Mouse (Mus musculus) megakaryocyte, embryonic 14.5 days (primary cell): ENCODE measurements at regions not wholly inside any gene's neighbourhood (a gene's known extent, or its start where the extent isn't known, plus 50 kb on each side); places are given as distances from the start of the nearest gene placed in this dataset.

Experiments
- H3K27me3 ChIP-seq: replicated peaks from 2 replicates; pipeline ENCODE3; 2012; ENCODE audit warnings: inconsistent platforms
- H3K36me3 ChIP-seq: replicated peaks from 2 replicates; pipeline ENCODE3; 2012; ENCODE audit warnings: low read length, inconsistent platforms, mixed read lengths
- H3K4me1 ChIP-seq: 2 replicates; pipeline ENCODE4 v1.6.1; 2012; ENCODE audit warnings: inconsistent platforms
- H3K4me3 ChIP-seq: replicated peaks from 2 replicates; pipeline ENCODE3; 2012; ENCODE audit warnings: moderate library complexity, mild to moderate bottlenecking, inconsistent platforms
- H3K9me3 ChIP-seq: 2 replicates; pipeline ENCODE4 v1.6.1; 2012; ENCODE audit warnings: inconsistent platforms
- FLI1 ChIP-seq: IDR thresholded peaks from 2 replicates; pipeline ENCODE4 v1.6.1; 2012; ENCODE audit warnings: low read length, inconsistent platforms, mixed read lengths
- GATA1 ChIP-seq: IDR thresholded peaks from 3 replicates; pipeline ENCODE4 v1.6.1; 2012; ENCODE audit warnings: mixed read lengths, low read length, inconsistent platforms, borderline replicate concordance

- H3K36me3 ChIP-seq, result no peaks in the 10 kb centered on the region
- no peak overlapping the region for H3K4me3 ChIP-seq
- H3K4me1 ChIP-seq, result no peaks in the 10 kb centered on the region
Observed at GRCm38 (mm10) chr14:102492376-102492775, 490.1 kb downstream of the Kctd12 start.

DNA sequence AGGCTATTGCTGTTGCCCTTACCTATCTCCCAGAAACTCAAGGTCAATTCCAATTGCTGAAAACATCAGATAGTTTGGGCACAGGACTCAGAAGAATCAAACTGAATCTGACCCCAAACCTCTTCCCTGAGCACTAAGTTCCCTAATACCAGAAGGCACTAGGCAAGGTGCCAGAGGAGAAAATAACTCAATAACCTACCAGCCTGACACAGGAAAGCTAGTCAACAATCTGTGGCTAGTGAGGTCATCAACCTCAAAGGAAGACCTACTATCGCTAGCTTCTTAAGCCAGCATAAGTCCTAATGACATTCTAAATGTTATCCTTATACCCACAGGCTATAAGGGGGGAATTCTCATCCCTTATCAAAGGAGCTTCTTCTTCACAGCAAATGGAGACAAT is 491.2 kb downstream of the Kctd12 start:
- no peaks in the 10 kb centered on the region for H3K36me3 ChIP-seq
- H3K9me3 ChIP-seq, result no peaks in the 10 kb centered on the region; the same call in 1 of the 2 replicates
- no peaks in the 10 kb centered on the region for H3K27me3 ChIP-seq
- TF ChIP-seq FLI1 (no peak), GATA1 (no peak)
- H3K4me3 ChIP-seq, result no peak overlapping the region
- no peaks in the 10 kb centered on the region for H3K4me1 ChIP-seq

More at GRCm38 (mm10) chr14:102492376-102492775, 490.1 kb downstream of the Kctd12 start:
- Histone ChIP-seq H3K9me3 (no peaks in the 10 kb centered on the region), H3K27me3 (no peaks in the 10 kb centered on the region)
- no peak for TF ChIP-seq GATA1
- no peak for TF ChIP-seq FLI1

DNA sequence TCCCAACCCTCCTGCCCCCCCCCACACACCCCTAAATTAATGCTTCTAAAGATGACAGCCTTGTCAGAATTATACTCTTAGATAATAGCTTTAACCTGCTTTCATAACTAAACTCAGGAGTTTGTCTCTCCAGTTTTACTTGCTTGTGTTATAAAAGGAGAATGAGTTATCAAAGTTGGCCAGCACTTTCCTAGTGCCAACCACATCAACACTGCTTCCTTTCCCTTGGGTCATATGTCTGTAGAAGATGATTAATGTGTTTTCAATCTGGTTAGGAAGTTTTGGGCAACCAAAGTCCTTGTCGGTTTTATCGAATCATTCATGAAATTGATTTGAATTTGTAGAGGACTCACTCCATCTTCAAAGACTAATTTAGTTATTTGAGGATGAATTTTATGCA is 505.3 kb downstream of the Kctd12 start:
- Histone ChIP-seq H3K27me3 (no peaks in the 10 kb centered on the region), H3K4me1 (no peaks in the 10 kb centered on the region), H3K36me3 (no peaks in the 10 kb centered on the region), H3K4me3 (no peak overlapping the region), H3K9me3 (no peaks in the 10 kb centered on the region)
- TF ChIP-seq GATA1, result no peak
- TF ChIP-seq FLI1, result no peak

DNA sequence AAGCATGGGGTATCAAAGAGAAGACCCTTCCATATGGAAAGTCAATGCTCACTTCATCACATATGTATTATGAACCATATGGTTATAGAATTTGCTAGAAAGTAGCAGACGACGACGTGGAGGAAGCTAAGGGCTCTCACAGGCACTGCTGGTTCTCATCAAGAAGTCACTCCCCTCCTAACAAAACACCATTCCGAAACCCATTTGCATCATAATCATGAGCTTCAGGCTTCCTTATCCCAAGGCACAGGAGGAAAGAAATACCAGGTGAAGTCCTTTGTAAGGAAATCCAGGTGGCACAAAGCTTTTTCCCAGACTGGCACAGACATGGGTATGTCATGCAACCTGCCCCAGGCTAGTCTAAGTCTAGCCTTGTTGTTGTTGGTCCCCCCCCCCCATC is 513.1 kb downstream of the Kctd12 start:
- Histone ChIP-seq H3K4me1 (no peaks in the 10 kb centered on the region), H3K9me3 (no peaks in the 10 kb centered on the region), H3K27me3 (no peaks in the 10 kb centered on the region), H3K36me3 (no peaks in the 10 kb centered on the region), H3K4me3 (no peak overlapping the region)
- TF ChIP-seq FLI1, result no peak
- no peak for TF ChIP-seq GATA1

- Histone ChIP-seq H3K4me1 (no peaks in the 10 kb centered on the region), H3K27me3 (no peaks in the 10 kb centered on the region), H3K9me3 (no peaks in the 10 kb centered on the region), H3K36me3 (no peaks in the 10 kb centered on the region), H3K4me3 (no peak overlapping the region)
- no peak for TF ChIP-seq FLI1
- TF ChIP-seq GATA1, result no peak
Observed at GRCm38 (mm10) chr14:102461001-102461400, 521.4 kb downstream of the Kctd12 start.

DNA sequence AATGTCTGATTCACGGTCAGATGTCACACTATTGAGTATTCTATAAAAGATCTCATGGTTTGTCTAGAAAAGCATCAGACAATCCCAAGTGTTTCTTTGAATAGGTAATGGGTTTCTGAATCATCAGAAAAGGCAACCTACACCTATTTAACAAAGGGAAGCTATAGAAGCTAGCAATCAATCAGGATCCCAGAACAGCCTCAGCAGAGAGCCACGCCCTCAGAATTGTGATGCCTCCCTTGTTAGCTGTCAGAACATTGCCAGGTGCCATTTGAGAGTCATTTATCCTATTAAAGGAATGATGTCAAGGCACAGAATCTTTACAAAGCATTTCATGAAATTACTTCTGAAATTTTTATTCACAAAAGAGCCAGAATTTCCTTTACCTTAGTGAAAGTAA is 542.7 kb downstream of the Kctd12 start:
- Histone ChIP-seq H3K4me3 (no peak overlapping the region), H3K27me3 (no peaks in the 10 kb centered on the region), H3K9me3 (no peaks in the 10 kb centered on the region), H3K36me3 (no peaks in the 10 kb centered on the region), H3K4me1 (no peaks in the 10 kb centered on the region)
- no peak for TF ChIP-seq GATA1
- no peak for TF ChIP-seq FLI1

DNA sequence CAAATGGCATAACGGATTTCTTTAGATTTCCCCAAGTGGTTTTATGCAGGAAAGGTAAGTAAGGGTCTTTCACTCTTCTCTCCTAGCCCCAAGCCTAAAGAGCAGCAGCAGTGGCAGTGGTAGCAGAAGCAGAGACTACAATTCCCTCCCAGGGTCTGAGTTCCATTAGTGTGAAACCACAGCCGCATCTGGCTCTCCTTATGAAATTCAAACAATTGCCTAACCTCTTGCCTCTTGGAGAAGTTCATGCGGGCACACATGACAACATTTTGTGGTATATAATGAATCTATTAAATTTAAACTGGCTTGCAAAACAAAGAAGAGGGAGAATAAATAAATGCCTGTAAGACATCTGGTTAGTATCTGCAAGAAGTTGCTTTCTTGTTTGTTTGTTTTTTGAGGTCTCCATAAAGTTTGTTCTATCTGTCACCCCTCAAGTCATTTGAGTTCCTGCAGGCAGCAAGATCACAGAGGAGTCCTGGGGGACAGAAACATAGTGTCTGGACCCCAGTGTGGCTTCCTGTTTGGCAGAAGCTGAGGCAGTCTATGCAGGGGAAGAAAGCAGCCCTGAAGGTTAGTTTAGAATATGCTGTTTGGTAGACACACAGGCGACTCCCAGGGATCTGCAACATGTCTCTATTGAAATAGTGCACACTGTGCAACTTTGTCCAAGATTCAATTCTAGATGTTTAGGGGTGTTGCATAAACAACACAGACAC is 578.9 kb downstream of the Kctd12 start:
- H3K4me3 ChIP-seq, result no peak overlapping the region
- no peaks in the 10 kb centered on the region for H3K36me3 ChIP-seq
- no peaks in the 10 kb centered on the region for H3K27me3 ChIP-seq
- H3K9me3 ChIP-seq, result no peaks in the 10 kb centered on the region
- H3K4me1 ChIP-seq, result no peaks in the 10 kb centered on the region
- TF ChIP-seq GATA1 (no peak), FLI1 (no peak)

GRCm38 (mm10) chr14:102402061-102402689 is 580.3 kb downstream of the Kctd12 start:
- Histone ChIP-seq H3K36me3 (no peaks in the 10 kb centered on the region), H3K9me3 (no peaks in the 10 kb centered on the region), H3K4me3 (no peak overlapping the region), H3K27me3 (no peaks in the 10 kb centered on the region), H3K4me1 (no peaks in the 10 kb centered on the region)
- TF ChIP-seq GATA1 (no peak), FLI1 (no peak)

GRCm38 (mm10) chr14:102396036-102396734 is 586.3 kb downstream of the Kctd12 start:
- Histone ChIP-seq H3K4me3 (no peak overlapping the region), H3K9me3 (no peaks in the 10 kb centered on the region), H3K4me1 (no peaks in the 10 kb centered on the region), H3K27me3 (no peaks in the 10 kb centered on the region), H3K36me3 (no peaks in the 10 kb centered on the region)
- TF ChIP-seq GATA1 (no peak), FLI1 (no peak)

DNA sequence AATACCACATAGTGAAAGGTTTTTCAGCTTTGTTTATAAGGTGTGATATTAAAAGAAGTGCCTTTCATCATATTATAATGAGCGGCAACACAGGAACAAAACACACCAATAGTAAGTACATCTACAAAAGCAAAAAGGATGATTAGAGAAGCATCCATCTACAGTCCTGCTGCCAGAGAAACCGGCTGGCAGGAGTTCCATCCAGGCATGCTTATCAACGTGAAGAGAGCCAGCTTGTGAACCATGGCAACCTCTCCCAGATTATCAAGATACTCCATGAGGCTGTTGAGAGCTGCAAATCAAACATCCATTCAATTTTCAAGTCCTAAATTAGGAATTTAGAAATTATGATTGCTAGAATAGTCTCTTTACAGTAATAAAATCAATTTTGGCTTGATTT is 590.1 kb downstream of the Kctd12 start:
- Histone ChIP-seq H3K27me3 (no peaks in the 10 kb centered on the region), H3K9me3 (no peaks in the 10 kb centered on the region), H3K4me3 (no peak overlapping the region), H3K36me3 (no peaks in the 10 kb centered on the region), H3K4me1 (no peaks in the 10 kb centered on the region)
- TF ChIP-seq GATA1, result no peak
- no peak for TF ChIP-seq FLI1
